Mouse (Mus musculus): Measurements from ENCODE around the gene Enpp5. TPM values are rescaled to one million over a fixed set of nuclear protein-coding genes. Genes with fewer than 3 reads are reported as not detected.

Enpp5 gene
- polyA plus RNA-seq, 1 experiment from 2014 or later: 67.3 TPM

DNA sequence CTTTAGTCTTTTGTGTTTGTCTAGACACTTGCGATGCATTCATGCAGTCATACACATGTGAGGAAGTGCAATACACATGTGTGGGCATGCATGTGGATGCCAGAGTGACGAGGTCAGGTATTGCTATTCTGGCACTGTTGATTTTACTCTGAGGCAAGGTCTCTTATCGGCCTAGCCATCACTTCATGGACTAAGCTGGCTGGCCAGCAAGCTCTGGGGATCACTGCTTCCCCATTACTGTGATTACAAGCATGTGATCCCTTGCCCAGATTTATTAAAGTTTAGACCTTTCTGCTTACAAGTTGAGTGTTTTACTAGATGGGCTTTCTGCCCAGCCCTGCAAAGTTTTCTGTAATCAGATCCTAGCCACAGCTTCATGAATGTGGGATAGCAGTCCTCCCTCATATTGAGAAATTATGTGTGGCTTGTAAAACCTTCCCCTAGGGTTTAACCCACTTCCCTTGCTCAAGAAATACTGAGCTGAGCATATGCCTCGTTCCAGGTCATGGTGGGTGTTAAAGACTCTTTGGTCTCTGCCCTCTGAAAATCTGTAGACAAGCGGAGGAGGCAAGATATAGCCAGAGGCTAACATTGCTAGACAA lies 17.2 kb upstream of the Enpp5 start:
- WGBS: 83% methylated on average over 5 of the region's 5 CpGs
- no peaks in the 10 kb centered on the region for H3K4me1 ChIP-seq

DNA sequence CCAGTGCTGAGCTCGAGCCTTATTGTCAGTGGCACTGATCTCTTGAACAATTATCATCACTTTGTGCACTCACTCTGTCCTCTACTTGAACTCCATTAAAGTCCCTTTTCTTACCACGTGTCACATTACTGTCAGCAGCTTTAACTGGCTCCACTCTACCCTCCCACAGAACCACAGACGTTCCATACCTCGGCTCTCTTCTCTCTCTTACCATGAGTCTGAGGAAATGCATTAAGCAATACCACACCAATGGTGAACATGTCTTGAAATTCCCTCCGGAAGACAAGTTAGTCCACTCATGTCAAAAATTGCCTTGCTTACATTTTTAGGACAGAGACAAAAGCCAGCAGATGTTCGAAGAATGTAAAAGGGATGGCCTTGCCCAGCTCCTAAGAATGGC lies 9.7 kb upstream of the Enpp5 start:
- ATAC-seq (replicated peaks): no peak
- no peak overlapping the region for H3K4me3 ChIP-seq
- H3K4me1 ChIP-seq: no peaks in the 10 kb centered on the region
- WGBS: 77% methylated on average over 6 of the region's 6 CpGs
- no peaks in the 10 kb centered on the region for H3K27me3 ChIP-seq
- H3K36me3 ChIP-seq: no peaks in the 10 kb centered on the region
- H3K9ac ChIP-seq (replicated peaks): no peak overlapping the region
- H3K4me2 ChIP-seq (replicated peaks): no peak overlapping the region
- H3K27ac ChIP-seq (replicated peaks): no peak overlapping the region
- no peaks in the 10 kb centered on the region for H3K9me3 ChIP-seq

More for the DNA sequence above, 17.2 kb upstream of the Enpp5 start:
- no peak for ATAC-seq (replicated peaks)
- Histone ChIP-seq H3K9me3 (no peaks in the 10 kb centered on the region), H3K27me3 (no peaks in the 10 kb centered on the region), H3K4me2 (replicated peaks) (no peak overlapping the region), H3K4me3 (no peak overlapping the region), H3K9ac (replicated peaks) (no peak overlapping the region), H3K27ac (replicated peaks) (no peak overlapping the region), H3K36me3 (no peaks in the 10 kb centered on the region)

DNA sequence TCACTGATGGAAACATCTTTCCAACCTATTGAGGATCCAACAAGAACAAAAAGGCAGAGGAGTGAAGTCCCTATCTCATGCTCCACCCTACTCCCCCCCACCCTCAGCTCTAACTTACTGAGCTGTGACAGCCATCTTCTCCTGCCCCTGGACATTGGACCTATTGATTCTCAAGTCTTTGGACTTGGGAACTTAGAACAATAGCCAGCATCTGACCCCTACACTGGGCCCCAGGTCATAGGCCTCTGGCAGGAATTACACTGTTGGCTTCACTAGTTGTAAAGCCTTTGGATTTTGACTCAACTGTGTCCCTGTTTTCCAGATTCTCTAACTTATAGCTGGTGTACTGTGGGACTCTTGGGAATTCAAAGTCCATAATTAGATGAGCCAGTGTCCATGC lies 6.9 kb upstream of the Enpp5 start:
- Histone ChIP-seq H3K27ac (replicated peaks) (no peak overlapping the region), H3K4me1 (no peaks in the 10 kb centered on the region), H3K36me3 (no peaks in the 10 kb centered on the region), H3K27me3 (no peaks in the 10 kb centered on the region), H3K4me2 (replicated peaks) (no peak overlapping the region), H3K9me3 (no peaks in the 10 kb centered on the region), H3K9ac (replicated peaks) (no peak overlapping the region), H3K4me3 (no peak overlapping the region)
- no peak for ATAC-seq (replicated peaks)

DNA sequence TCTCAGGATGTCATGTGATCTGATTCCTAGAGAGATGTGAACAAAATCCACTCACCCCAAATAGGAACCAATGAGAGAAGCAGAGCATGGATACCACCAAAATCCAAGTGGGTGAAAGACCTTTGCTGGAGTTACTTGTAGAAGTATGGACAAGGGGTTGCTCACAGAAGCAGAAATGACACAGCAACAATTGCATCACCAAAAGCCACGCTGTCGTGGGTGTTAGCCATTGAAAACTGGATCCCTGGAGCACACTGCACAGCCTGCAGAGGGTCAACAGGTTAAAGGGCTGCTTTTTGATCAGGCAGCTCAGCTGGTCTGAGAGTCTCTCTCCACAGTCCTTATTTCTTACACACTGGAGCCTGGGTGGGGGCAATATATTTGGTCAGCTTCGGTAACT lies 3.0 kb upstream of the Enpp5 start:
- Histone ChIP-seq H3K9me3 (no peaks in the 10 kb centered on the region), H3K27ac (replicated peaks) (no peak overlapping the region), H3K4me2 (replicated peaks) (no peak overlapping the region), H3K27me3 (no peaks in the 10 kb centered on the region), H3K36me3 (peaks cover 1% of the 10 kb centered on the region; the same call in 1 of the 2 replicates), H3K4me1 (peaks cover 9% of the 10 kb centered on the region), H3K9ac (replicated peaks) (no peak overlapping the region), H3K4me3 (no peak overlapping the region)
- ATAC-seq (replicated peaks): no peak
- WGBS: 86% methylated on average over 3 of the region's 3 CpGs

DNA sequence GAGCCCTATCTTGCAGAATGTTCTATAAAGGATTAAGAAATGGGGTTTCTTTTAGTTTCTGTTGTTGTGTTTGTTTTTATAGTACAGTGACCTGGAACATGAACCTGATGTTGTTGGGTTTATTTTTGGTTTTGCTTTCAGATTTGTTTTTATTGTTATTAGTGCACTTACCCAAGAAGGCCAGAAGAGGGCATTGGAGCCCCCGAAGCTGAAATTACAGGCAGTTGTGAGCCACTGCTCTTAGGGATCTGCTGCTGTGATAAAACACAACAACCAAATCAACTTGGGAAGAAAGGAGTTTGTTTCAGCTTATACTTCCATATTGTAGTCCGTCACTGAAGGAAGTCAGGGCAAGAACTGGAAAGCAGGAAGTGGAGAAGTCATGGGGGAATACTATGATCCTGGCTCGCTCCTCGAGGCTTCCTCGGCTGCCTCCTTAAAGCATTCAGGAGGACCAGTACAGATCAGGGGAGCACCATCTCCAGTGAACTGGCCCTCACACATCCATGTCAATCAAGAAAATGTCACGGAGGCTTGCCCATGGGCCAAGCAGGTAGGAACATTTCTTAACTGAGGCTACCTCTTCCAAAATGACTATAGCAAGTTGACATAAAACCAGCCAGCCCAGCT lies 2.4 kb upstream of the Enpp5 start:
- no peak overlapping the region for H3K9ac ChIP-seq (replicated peaks)
- ATAC-seq (replicated peaks): no peak
- no peak overlapping the region for H3K4me2 ChIP-seq (replicated peaks)
- no peaks in the 10 kb centered on the region for H3K27me3 ChIP-seq
- no peaks in the 10 kb centered on the region for H3K9me3 ChIP-seq
- no peak overlapping the region for H3K27ac ChIP-seq (replicated peaks)
- peaks cover 7% of the 10 kb centered on the region for H3K36me3 ChIP-seq
- 61% methylated on average over 6 of the region's 6 CpGs for WGBS
- peaks cover 9% of the 10 kb centered on the region for H3K4me1 ChIP-seq
- H3K4me3 ChIP-seq: no peak overlapping the region

DNA sequence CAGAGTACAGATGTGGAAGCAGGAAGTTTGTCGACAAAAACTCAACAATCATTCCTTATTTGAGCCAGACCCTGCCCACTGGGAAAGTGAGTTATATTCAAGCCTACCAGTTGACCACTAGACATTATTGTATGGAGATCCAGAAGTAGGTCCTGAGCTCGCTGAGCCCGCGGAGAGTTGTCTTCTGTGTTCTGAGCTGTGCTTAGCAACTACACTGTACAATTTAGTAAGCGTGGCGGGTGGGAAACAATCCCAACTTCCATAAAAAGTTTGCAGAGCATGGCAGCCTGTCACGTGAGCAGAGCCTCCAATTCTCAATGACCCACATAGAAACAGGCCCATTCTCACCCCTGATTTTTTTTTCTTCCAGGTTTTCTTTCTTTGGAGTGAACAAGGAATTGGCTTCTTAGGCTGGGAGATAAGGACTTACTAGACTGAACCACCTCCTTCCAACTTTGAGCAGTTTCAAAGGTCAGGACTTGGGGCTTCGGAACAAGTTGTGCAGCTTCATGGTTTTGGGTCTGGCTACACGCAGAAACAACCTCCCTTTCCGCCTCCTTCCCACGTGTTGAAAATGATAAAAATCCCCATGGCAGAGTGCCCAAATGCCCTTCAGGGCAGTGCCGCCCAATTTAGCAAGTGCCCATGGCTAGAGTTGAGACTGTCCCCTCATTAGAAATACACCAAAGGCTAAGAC lies 1.3 kb upstream of the Enpp5 start:
- Histone ChIP-seq H3K27me3 (no peaks in the 10 kb centered on the region), H3K9me3 (no peaks in the 10 kb centered on the region), H3K36me3 (peaks cover 17% of the 10 kb centered on the region), H3K4me1 (peaks cover 17% of the 10 kb centered on the region), H3K27ac (replicated peaks) (no peak overlapping the region), H3K4me2 (replicated peaks) (no peak overlapping the region), H3K4me3 (no peak overlapping the region), H3K9ac (replicated peaks) (no peak overlapping the region)
- WGBS: 84% methylated on average over 12 of the region's 12 CpGs
- ATAC-seq (replicated peaks): no peak

DNA sequence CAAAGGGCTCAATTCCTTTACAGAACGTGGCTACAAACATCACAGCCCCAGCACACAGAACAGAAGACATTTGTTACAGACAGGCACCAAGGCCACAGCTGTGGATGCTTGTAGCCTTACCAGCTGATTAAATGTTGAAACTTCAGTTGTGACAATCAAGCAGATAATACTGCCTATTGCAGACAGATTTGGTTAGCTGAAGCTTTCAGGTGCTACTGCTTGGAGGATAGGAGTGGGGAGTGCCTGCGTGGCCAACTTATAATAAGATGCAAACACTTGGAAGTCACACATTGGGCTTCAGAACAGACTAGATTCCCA lies 811 bp upstream of the Enpp5 start:
- Histone ChIP-seq H3K36me3 (peaks cover 21% of the 10 kb centered on the region), H3K27me3 (no peaks in the 10 kb centered on the region), H3K4me2 (replicated peaks) (no peak overlapping the region), H3K27ac (replicated peaks) (no peak overlapping the region), H3K4me3 (no peak overlapping the region), H3K9ac (replicated peaks) (no peak overlapping the region), H3K9me3 (no peaks in the 10 kb centered on the region), H3K4me1 (peaks cover 21% of the 10 kb centered on the region)
- ATAC-seq (replicated peaks): no peak
- 63% methylated on average over 2 of the region's 2 CpGs for WGBS

DNA sequence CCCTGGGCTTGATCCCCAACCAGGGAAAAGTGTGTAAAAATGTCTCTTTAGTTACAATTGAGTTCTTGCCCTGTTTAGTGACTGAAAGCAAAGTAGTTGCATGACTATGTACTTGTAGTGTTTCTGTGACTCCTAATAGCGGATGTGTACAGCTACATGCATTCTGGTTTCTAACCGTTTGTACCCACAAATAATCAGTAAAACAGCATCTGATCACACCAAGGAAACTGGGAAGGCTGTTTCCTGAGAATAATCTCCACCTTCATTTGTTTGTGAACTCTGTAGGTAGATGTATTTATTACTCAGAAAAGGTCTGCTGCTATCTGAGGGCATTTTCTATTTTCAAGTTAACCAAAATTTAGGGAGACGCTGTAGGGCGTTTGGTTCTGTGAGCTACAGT lies 4.5 kb downstream of the Enpp5 start:
- Histone ChIP-seq H3K27me3 (no peaks in the 10 kb centered on the region), H3K4me1 (peaks cover 23% of the 10 kb centered on the region), H3K4me3 (no peak overlapping the region), H3K9me3 (no peaks in the 10 kb centered on the region), H3K36me3 (peaks cover 47% of the 10 kb centered on the region), H3K4me2 (replicated peaks) (no peak overlapping the region), H3K9ac (replicated peaks) (no peak overlapping the region), H3K27ac (replicated peaks) (no peak overlapping the region)
- ATAC-seq (replicated peaks): no peak
- 95% methylated on average over 4 of the region's 4 CpGs for WGBS

DNA sequence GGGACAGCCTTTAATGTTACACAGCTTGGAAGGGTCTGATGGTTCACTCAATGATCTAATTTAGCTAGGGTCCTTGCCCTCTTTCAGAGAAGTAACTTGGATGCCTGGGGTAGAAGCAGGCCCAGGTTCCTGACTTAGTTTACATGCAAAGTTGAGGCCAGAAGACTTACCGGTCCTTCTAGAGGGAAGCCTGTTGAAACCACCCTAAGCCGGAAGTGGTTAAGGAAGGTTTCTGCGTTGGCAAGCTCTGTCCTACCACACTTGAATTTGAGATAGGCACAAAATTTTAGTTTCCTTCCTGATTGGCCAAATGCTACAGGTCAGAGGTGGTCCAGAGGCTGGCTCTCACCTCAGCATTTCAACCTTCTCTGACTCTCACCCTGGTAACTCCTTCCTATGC lies 9.6 kb downstream of the Enpp5 start:
- 95% methylated on average over 3 of the region's 3 CpGs for WGBS
- no peak overlapping the region for H3K4me2 ChIP-seq (replicated peaks)
- peaks cover 29% of the 10 kb centered on the region for H3K36me3 ChIP-seq
- H3K4me1 ChIP-seq: no peaks in the 10 kb centered on the region
- H3K27ac ChIP-seq (replicated peaks): no peak overlapping the region
- no peak overlapping the region for H3K9ac ChIP-seq (replicated peaks)
- no peak overlapping the region for H3K4me3 ChIP-seq
- H3K9me3 ChIP-seq: no peaks in the 10 kb centered on the region
- no peaks in the 10 kb centered on the region for H3K27me3 ChIP-seq
- no peak for ATAC-seq (replicated peaks)

DNA sequence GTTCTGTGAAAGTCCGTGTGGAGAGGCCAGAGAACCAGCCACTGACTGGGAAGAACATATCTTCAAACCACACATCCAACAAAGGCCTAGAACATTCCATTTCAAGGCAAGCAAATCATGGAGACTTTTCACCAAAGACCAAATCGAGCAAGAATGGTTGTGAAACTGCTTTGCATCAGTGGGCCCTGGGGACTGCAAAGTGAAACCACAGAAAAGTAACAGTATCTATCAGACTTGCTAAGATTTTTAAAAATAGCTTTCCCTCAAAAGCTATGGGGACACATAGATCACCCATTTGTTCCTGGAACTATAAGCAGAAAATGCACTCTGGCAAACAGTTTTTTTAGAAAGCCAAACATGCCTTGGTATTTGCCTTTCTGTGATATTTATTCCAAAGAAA lies 12.3 kb downstream of the Enpp5 start:
- ATAC-seq (replicated peaks): no peak
- H3K36me3 ChIP-seq: peaks cover 10% of the 10 kb centered on the region
- H3K4me2 ChIP-seq (replicated peaks): no peak overlapping the region
- no peak overlapping the region for H3K27ac ChIP-seq (replicated peaks)
- no peaks in the 10 kb centered on the region for H3K9me3 ChIP-seq
- no peak overlapping the region for H3K4me3 ChIP-seq
- H3K9ac ChIP-seq (replicated peaks): no peak overlapping the region
- H3K4me1 ChIP-seq: no peaks in the 10 kb centered on the region
- no peaks in the 10 kb centered on the region for H3K27me3 ChIP-seq
- WGBS: 73% methylated on average over 2 of the region's 2 CpGs

DNA sequence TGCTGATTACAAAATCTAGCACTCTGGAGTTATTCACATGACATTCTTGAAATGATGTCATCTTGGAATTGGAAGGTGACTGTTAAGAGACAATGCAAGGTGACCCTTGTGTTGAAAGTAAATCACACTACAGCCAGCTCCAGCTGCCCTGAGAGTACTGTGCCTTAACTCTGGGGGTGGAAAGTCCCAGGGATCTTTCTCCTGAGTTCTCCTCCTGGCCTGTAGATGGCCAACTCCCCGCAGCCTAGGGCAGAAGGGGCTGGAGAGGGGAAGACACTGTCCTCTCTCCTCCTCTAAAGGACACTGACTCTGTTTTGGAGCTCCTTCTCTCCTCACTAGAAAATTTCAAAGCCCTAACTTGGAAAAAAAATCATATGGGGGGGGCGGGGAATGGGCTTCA lies 12.9 kb downstream of the Enpp5 start:
- H3K27ac ChIP-seq (replicated peaks): no peak overlapping the region
- H3K4me3 ChIP-seq: no peak overlapping the region
- WGBS: 54% methylated on average over 2 of the region's 2 CpGs
- no peaks in the 10 kb centered on the region for H3K27me3 ChIP-seq
- peaks cover 7% of the 10 kb centered on the region; the same call in 1 of the 2 replicates for H3K36me3 ChIP-seq
- no peak for ATAC-seq (replicated peaks)
- H3K4me1 ChIP-seq: no peaks in the 10 kb centered on the region
- no peak overlapping the region for H3K9ac ChIP-seq (replicated peaks)
- H3K9me3 ChIP-seq: no peaks in the 10 kb centered on the region
- H3K4me2 ChIP-seq (replicated peaks): no peak overlapping the region

DNA sequence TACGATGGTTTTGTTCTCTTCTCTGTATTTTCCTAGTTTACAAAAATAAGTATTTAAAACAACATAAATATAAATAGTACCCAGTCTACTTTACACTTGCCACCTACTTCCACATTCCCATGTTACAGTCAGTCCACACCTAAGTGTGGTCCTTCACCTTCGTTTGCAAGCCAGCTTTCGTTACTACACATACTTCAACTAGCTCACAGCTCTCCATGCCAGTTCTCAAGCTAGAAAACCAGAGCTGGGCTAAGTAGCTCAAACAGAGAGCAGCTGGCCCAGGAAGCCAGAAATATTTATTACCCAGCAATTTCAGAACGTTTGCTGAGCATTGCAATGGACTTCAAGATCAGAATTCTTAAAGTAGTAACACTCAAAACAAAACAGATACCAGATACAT lies 21.9 kb downstream of the Enpp5 start:
- H3K27ac ChIP-seq (replicated peaks): no peak overlapping the region
- no peak for ATAC-seq (replicated peaks)
- 86% methylated on average over 4 of the region's 4 CpGs for WGBS
- H3K36me3 ChIP-seq: 0 out of 2 replicates have a peak, but pooled peaks cover 4% of the 10 kb centered on the region
- no peak overlapping the region for H3K4me3 ChIP-seq
- H3K4me1 ChIP-seq: peaks cover 8% of the 10 kb centered on the region
- no peak overlapping the region for H3K9ac ChIP-seq (replicated peaks)
- no peaks in the 10 kb centered on the region for H3K27me3 ChIP-seq
- no peak overlapping the region for H3K4me2 ChIP-seq (replicated peaks)
- no peaks in the 10 kb centered on the region for H3K9me3 ChIP-seq

DNA sequence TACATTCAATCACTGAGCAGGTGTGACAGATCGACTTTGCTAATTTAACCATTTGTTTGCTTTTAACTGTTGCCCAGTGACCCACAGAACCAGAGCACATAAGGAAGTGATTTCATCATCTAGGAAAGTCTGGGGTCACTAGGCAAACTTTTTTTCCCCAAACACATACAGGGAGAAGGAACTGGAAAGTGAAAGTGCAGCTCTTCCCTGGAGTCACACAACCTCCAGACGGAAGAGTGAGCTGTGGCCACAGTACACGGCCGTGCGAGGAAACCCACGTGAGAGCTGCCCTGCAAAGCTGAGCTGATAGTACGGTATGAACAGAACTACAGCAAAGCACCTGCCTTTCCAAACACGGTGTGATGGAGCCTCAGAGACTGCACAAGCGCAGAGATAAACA lies 22.3 kb downstream of the Enpp5 start:
- no peak overlapping the region for H3K27ac ChIP-seq (replicated peaks)
- H3K9me3 ChIP-seq: no peaks in the 10 kb centered on the region
- no peak overlapping the region for H3K9ac ChIP-seq (replicated peaks)
- 0 out of 2 replicates have a peak, but pooled peaks cover 4% of the 10 kb centered on the region for H3K36me3 ChIP-seq
- no peak for ATAC-seq (replicated peaks)
- peaks cover 9% of the 10 kb centered on the region for H3K4me1 ChIP-seq
- whole genome bisulfite sequencing: 87% methylated on average over 9 of the region's 9 CpGs
- no peaks in the 10 kb centered on the region for H3K27me3 ChIP-seq
- no peak overlapping the region for H3K4me3 ChIP-seq
- H3K4me2 ChIP-seq (replicated peaks): no peak overlapping the region
